Mouse (Mus musculus) forebrain, embryonic 14.5 days (tissue): ENCODE measurements around the gene Tmc4. TPM values are rescaled to one million over a fixed set of nuclear protein-coding genes. Genes with fewer than 3 reads are reported as not detected.

ENCODE experiments used
- ATAC-seq: fragments of 200-750 bp; cut with Nextera tagmentation; 2 replicates; pipeline ENCODE4 v1.8.0; 2017; ENCODE audit warnings: mild to moderate bottlenecking, moderate library complexity
- DNase-seq: peaks from one replicate; pipeline ENCODE4 v3.0.0-alpha.2; 2015; ENCODE audit warnings: low spot score
- H3K27ac ChIP-seq: fragments of 300-500 bp; sonication (generic); 2 replicates; pipeline ENCODE4 v1.5.1; 2014; ENCODE audit warnings: low read depth, mild to moderate bottlenecking, control low read depth, low read length, moderate library complexity
- H3K27me3 ChIP-seq: fragments of 300-500 bp; sonication (generic); replicated peaks from 2 replicates; pipeline ENCODE4 v1.6.1; 2014; ENCODE audit warnings: low read length, control low read depth, mixed read lengths; ENCODE audit not compliant: control insufficient read depth, insufficient read depth
- H3K36me3 ChIP-seq: fragments of 300-500 bp; sonication (generic); 2 replicates; pipeline ENCODE4 v1.6.1; 2014; ENCODE audit warnings: low read length, control low read depth; ENCODE audit not compliant: control insufficient read depth, insufficient read depth
- H3K4me1 ChIP-seq: fragments of 300-500 bp; sonication (generic); 2 replicates; pipeline ENCODE4 v1.6.1; 2014; ENCODE audit warnings: antibody characterized with exemption, low read length, control low read depth; ENCODE audit not compliant: control insufficient read depth, insufficient read depth
- H3K4me2 ChIP-seq: fragments of 300-500 bp; sonication (generic); 2 replicates; pipeline ENCODE4 v1.6.1; 2014; ENCODE audit warnings: mild to moderate bottlenecking, control low read depth, low read length
- H3K4me3 ChIP-seq: fragments of 300-500 bp; sonication (generic); 2 replicates; pipeline ENCODE4 v1.5.1; 2014; ENCODE audit warnings: low read depth, low read length, control low read depth
- H3K9ac ChIP-seq: fragments of 300-500 bp; sonication (generic); 2 replicates; pipeline ENCODE4 v1.6.1; 2014; ENCODE audit warnings: mild to moderate bottlenecking, low read length, control low read depth, moderate library complexity
- H3K9me3 ChIP-seq: fragments of 300-500 bp; sonication (generic); replicated peaks from 2 replicates; pipeline ENCODE4 v1.6.1; 2016; ENCODE audit warnings: low read length, control low read depth, mixed read lengths; ENCODE audit not compliant: control insufficient read depth
- WGBS: fragments of 180-500 bp; shearing (Covaris S2); extraction: QIAGEN DNeasy Blood & Tissue Kit; methylation state at CpG from one replicate; pipeline ENCODE4 v1.1.7; 2014; 5-methylcytosine and 5-hydroxymethylcytosine counted together
- polyA plus RNA-seq: library from polyadenylated mRNA; unstranded; fragments of >200 nt; fragmentation: Nextera tagmentation; extraction: Ambion mirVana; gene quantifications from 2 replicates; pipeline ENCODE4 v1.2.1, GENCODE M21; 2014

Tmc4 gene
- polyA plus RNA-seq, 1 experiment from 2014 or later: 1.8 TPM

GRCm38 (mm10) chr7:3676371-3676770 lies 982 bp downstream of the Tmc4 start:
- 88% methylated on average over 12 of the region's 12 CpGs for whole genome bisulfite sequencing
- H3K4me1 ChIP-seq: no peaks in the 10 kb centered on the region

GRCm38 (mm10) chr7:3675228-3675548 lies 2.2 kb downstream of the Tmc4 start:
- H3K4me3 ChIP-seq: no peak overlapping the region
- WGBS: 77% methylated on average over 3 of the region's 3 CpGs
- ATAC-seq (no peak), DNase-seq (no peak)
- no peaks in the 10 kb centered on the region for H3K4me1 ChIP-seq
- no peak overlapping the region for H3K4me2 ChIP-seq
- H3K27ac ChIP-seq: no peak overlapping the region
- no peaks in the 10 kb centered on the region for H3K9me3 ChIP-seq
- no peaks in the 10 kb centered on the region for H3K27me3 ChIP-seq
- H3K9ac ChIP-seq: no peak overlapping the region
- 0 out of 2 replicates have a peak, but pooled peaks cover 4% of the 10 kb centered on the region for H3K36me3 ChIP-seq

More at GRCm38 (mm10) chr7:3676371-3676770, 982 bp downstream of the Tmc4 start:
- H3K9ac ChIP-seq: 0 out of 2 replicates have a peak overlapping the region, but pooled peaks have one; percentile 3
- 0 out of 2 replicates have a peak, but pooled peaks cover 4% of the 10 kb centered on the region for H3K36me3 ChIP-seq
- DNase-seq: no peak
- no peaks in the 10 kb centered on the region for H3K9me3 ChIP-seq
- no peak overlapping the region for H3K27ac ChIP-seq
- no peak overlapping the region for H3K4me2 ChIP-seq
- ATAC-seq: no peak
- no peaks in the 10 kb centered on the region for H3K27me3 ChIP-seq
- no peak overlapping the region for H3K4me3 ChIP-seq

- H3K4me1 ChIP-seq: no peaks in the 10 kb centered on the region
- ATAC-seq (peak; percentile 90), DNase-seq (peak; percentile 87)
- H3K36me3 ChIP-seq: 0 out of 2 replicates have a peak, but pooled peaks cover 4% of the 10 kb centered on the region
- no peaks in the 10 kb centered on the region for H3K27me3 ChIP-seq
- no peak overlapping the region for H3K4me3 ChIP-seq
- WGBS: 73% methylated on average over 10 of the region's 10 CpGs
- H3K9me3 ChIP-seq: no peaks in the 10 kb centered on the region
- no peak overlapping the region for H3K9ac ChIP-seq
- H3K27ac ChIP-seq: no peak overlapping the region
- no peak overlapping the region for H3K4me2 ChIP-seq
These were observed 2.7 kb downstream of the Tmc4 start for GRCm38 (mm10) chr7:3674507-3675227.

GRCm38 (mm10) chr7:3666921-3667391 lies 10.4 kb downstream of the Tmc4 start:
- H3K9me3 ChIP-seq: no peaks in the 10 kb centered on the region
- no peak for ATAC-seq

GRCm38 (mm10) chr7:3665215-3666114 lies 11.9 kb downstream of the Tmc4 start, which contains the start of gene Leng1:
Gene Leng1 (minus strand): TSS chr7:3665840.
- Histone ChIP-seq H3K4me2 (peak within 1 kb of the TSS; percentile 84), H3K27me3 (no peaks in the 10 kb centered on the region), H3K4me1 (peaks cover 10% of the 10 kb centered on the region), H3K9ac (peak within 1 kb of the TSS; percentile 76), H3K4me3 (peak within 1 kb of the TSS; percentile 69), H3K36me3 (peaks cover 31% of the 10 kb centered on the region), H3K9me3 (no peaks in the 10 kb centered on the region), H3K27ac (peak within 1 kb of the TSS; percentile 80)
- peak; percentile 99 for DNase-seq
- ATAC-seq: peak; percentile 99
- 4% methylated on average over 45 of the region's 45 CpGs for WGBS

More at GRCm38 (mm10) chr7:3666921-3667391, 10.4 kb downstream of the Tmc4 start:
- Histone ChIP-seq H3K27ac (no peak overlapping the region), H3K4me1 (peaks cover 10% of the 10 kb centered on the region), H3K9ac (no peak overlapping the region), H3K4me2 (no peak overlapping the region), H3K36me3 (peaks cover 16% of the 10 kb centered on the region), H3K4me3 (no peak overlapping the region), H3K27me3 (no peaks in the 10 kb centered on the region)
- WGBS: 19% methylated on average over 14 of the region's 14 CpGs
- no peak for DNase-seq

GRCm38 (mm10) chr7:3664524-3665214 lies 12.7 kb downstream of the Tmc4 start:
- Histone ChIP-seq H3K4me3 (peak overlapping the region; percentile 69), H3K27me3 (no peaks in the 10 kb centered on the region), H3K4me2 (peak overlapping the region; percentile 84), H3K9me3 (no peaks in the 10 kb centered on the region), H3K36me3 (peaks cover 39% of the 10 kb centered on the region), H3K4me1 (peaks cover 10% of the 10 kb centered on the region), H3K27ac (peak overlapping the region; percentile 80), H3K9ac (peak overlapping the region; percentile 76)
- DNase-seq: peak; percentile 11
- WGBS: 31% methylated on average over 15 of the region's 15 CpGs
- ATAC-seq: peak; percentile 37

- Histone ChIP-seq H3K27me3 (no peaks in the 10 kb centered on the region), H3K27ac (no peak overlapping the region), H3K9ac (no peak overlapping the region), H3K4me2 (no peak overlapping the region), H3K4me1 (peaks cover 1% of the 10 kb centered on the region; the same call in 1 of the 2 replicates), H3K9me3 (no peaks in the 10 kb centered on the region), H3K36me3 (peaks cover 100% of the 10 kb centered on the region), H3K4me3 (no peak overlapping the region)
- no peak for ATAC-seq
- 94% methylated on average over 14 of the region's 14 CpGs for WGBS
- no peak for DNase-seq
These were observed 18.8 kb downstream of the Tmc4 start for GRCm38 (mm10) chr7:3658578-3658977.

- Histone ChIP-seq H3K9me3 (no peaks in the 10 kb centered on the region), H3K27me3 (no peaks in the 10 kb centered on the region), H3K9ac (no peak overlapping the region), H3K27ac (no peak overlapping the region), H3K4me1 (no peaks in the 10 kb centered on the region), H3K4me3 (no peak overlapping the region), H3K36me3 (peaks cover 100% of the 10 kb centered on the region), H3K4me2 (no peak overlapping the region)
- WGBS: 91% methylated on average over 4 of the region's 4 CpGs
- DNase-seq: no peak
- no peak for ATAC-seq
These were observed 20.4 kb downstream of the Tmc4 start for GRCm38 (mm10) chr7:3656966-3657365.
